Mouse (Mus musculus): ENCODE data around the gene Abca7. TPM values are rescaled to one million over a fixed set of nuclear protein-coding genes. Genes with fewer than 3 reads are reported as not detected.
"Not testable (repeated sequence)": the region's sequence is repeated elsewhere in the genome, so short reads cannot be mapped to it uniquely, and the experiment has no call there.

Abca7 gene
- total RNA-seq, 4 experiments from 2014 or later = 7.5 to 8.5 (median 8.0) TPM

DNA sequence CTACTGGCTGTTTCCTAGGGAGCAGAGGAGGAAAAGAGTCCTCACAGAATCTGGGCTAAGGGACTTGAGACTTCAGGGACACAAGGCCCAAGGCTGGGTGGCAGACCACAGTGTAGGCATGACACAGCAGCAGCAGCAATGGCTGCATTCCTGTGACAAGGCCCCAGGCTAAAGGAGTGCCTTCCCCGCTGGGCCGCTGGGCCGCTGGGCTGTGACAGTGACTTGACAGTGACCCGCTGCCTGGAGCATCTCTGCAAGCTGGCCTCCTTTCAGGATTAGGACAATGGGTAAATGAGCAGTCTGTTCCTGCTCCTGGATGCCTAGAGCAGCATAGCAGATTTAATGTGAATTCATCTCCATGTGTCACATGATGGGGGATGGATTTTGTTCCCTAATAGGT is 47.8 kb downstream of the Abca7 start:
- DNase-seq (ENCODE audit: low spot score) = no peak

DNA sequence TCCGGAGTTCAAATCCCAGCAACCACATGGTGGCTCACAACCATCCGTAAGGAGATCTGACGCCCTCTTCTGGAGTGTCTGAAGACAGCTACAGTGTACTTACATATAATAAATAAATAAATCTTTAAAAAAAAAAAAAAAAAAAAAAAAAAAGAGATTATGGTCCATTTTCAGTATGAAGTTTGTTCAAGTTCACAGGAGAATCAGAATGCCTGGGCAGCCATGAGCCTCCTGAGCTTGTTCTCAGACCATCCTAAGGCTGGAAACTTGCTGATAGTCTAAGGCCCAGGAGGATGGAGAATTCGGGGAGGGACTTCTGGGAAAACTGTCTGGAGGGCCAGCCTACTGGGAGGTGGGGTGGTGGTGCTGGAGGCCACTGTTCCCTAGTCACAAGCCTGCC is 49.1 kb downstream of the Abca7 start:
- not testable (repeated sequence) for DNase-seq (ENCODE audit: low spot score)

DNA sequence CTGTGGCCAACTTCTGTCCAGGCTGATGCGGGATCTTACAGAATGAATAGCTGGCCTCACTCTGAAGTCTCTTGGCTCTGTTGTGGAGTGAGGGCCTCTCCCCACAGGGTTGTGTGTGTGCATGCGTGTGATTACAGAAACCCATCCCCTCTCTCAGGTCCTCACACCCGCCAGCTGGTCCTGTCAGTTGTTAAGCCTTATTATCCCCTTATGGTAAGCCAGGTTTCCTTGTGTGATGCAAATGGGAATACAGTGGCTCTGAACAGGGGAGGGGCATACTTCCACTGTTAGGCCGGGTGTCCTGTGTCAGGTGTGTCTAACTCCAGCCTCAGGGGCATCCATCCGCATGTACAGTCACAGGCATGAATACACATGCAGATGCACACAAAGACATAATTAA is 49.5 kb downstream of the Abca7 start:
- no peak for DNase-seq (ENCODE audit: low spot score)

DNA sequence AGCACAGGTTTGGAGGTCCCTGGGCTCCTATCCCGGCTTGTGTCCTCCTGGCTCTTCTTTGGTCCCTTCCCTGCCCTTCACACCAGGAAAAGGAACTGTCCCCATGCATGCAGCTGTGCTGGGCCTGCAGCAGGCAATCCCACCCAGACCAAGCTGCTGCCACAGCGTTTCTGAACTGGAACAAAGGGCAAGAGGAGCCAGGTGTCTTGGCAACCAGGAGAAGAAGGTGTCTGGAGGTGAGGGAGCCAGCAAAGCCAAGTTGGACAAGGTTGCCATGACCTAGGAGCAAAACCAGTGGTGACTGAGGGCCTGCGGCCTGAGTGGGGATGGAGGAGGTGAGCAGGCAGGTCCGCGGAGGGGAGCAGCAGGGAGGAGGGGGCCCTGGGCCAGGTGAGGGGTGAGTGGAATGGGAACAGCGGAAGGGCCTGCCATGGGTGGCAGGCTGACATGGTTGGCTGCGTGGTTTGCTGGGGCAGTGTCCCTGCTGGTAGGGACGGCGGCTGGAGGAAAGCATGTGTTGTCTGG is 50.8 kb downstream of the Abca7 start, which contains the start of gene Gpx4:
Gene Gpx4, plus strand, starts transcription at position 126 of the 525 bp plus-strand sequence.
- DNase-seq (ENCODE audit: low spot score) = no peak

DNA sequence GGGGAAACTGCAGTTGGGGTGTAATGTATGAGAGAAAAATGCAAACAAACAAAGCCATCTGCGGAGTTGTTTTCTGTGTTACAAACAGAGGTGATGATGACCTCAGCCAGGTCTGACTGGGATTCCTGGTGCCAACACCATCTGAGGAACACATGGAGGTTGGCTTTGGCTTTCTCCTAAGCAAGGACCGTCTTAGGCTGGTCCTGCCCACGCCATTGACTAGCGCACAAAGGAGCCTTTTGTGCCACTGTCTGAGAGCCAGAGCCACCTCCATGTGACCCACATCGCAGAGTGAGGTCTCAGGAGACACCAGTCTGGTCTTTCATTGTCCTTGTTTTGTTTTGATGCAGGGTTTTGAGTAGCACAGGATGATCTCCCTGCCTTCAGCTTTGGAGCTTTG is 52.1 kb downstream of the Abca7 start:
- no peak for DNase-seq (ENCODE audit: low spot score)

DNA sequence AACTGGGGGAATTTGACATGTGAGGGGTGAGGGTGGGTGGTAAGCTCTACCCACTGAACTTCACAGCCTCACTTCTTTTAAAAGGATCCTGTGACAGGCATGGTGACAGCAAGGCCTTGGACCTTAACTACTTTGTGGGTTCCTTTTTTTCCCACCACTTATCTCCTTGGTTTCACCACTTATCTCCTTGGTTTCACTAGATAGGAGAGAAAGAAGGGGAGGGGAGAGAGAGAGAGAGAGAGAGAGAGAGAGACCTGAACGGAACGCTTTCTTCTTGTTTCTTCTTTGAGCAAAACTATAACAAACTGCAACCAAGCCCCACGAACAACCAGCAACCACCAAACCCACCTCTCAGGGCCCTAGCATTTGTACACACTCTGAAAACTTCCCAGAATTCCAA is 52.5 kb downstream of the Abca7 start:
- DNase-seq (ENCODE audit: low spot score) = no peak

DNA sequence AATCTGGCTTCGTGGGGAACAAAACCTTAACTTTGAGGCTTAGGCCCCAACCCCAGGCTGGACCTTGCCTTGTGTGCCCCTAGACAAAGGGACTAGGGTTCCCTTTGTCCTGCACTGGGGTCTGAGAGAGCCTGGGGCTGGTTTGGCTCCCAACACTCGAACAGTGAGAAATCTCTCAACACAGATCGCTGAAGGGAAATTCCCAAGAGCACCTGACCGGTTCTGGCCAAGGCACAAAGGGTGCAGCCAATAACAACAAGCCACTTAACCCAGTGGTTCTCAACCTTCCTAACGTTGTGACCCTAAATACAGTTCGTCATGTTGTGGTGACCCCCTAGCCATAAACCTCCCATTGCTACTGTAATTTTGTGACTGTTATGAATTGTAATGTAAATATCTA is 54.0 kb downstream of the Abca7 start:
- no peak for DNase-seq (ENCODE audit: low spot score)

DNA sequence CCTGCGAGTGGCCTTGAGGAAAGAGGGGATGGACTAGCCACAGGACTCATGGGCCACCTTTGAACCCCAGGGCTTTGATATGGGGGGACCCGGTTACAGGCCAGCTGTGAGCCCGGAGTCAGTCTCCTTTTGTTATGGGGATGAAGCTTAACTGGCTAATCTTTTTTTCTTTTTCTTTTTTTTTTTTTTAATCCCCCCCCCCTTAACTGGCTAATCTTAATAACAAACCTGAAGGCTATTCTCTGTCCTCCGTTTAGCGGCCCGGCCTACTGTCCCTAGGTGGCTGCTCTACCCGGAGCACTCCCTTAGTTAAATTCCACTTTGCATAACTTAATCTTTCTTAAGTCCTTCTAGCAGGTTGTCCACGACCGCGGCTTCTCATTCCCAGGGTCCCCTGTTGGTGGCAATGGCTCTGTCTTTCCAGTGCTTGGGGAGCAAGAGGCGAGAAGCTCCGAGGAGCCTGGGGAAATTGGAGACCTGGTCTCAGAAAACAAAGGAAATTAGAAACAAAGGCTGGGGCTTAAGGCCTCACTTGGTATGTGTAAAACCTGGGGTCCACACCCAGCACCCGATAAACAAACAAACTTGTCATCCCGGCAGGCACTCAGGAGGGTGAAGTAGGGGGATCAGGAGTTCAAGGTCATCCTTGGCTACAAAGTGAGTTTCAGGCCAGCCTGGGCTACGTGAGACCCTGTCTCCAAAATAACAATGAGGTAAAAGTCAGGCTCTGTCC is 54.8 kb downstream of the Abca7 start:
- DNase-seq (ENCODE audit: low spot score) = no peak

DNA sequence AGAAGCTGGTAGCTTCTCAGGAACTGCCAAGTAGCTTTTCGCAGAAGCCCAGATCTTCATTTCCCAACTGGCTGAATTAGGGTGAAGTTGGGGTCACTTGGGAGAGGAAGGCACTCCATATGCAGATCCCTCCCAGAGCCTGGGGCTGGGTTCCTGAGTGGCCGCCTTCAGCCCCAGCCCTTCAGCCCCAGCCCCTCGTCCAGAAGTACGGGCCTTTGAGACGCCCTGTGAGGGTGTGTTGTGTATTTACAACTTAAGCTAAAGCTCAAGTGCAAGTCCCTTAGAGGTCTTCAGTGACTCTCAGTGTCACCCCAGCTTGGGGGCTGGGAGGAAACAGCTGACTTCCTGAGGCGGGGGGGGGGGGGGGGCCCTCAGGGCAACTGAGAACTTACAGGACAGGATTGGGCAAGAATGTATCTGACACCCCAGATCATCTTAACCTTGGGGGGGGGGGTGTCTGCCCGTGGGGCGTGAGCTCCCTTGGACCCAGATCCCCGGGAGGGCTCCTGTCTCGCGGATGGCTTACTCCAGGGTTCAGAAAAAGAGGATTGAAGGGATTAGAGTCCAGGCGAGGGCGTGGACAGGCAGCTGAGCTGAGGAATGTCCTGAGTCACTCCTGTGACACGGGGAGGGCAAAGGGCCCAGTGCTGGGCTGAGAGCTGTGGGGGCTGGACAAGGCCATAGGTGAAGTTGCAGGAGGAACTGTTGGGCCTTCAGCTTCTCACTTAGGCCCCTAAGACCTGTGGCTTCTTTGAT is 55.5 kb downstream of the Abca7 start:
- DNase-seq (ENCODE audit: low spot score) = no peak

DNA sequence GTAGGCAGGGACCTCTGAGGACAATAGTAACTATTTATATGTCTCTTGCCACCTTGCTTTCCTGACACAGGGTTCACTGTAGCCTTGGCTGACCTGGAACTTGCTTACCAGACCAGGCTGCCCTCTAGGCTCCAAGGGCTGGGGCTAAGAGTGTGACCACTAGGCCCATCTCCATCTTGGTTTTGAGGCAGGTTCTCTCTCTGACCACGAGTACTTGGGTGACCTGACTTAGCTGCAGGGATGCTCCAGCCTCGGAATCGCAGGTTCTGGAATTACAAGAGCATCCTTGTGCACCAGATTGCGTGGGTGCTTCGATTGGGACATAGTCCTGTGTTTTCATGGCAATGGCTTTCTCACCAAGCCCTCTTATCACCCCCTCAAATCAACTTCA is 56.1 kb downstream of the Abca7 start:
- no peak for DNase-seq (ENCODE audit: low spot score)

DNA sequence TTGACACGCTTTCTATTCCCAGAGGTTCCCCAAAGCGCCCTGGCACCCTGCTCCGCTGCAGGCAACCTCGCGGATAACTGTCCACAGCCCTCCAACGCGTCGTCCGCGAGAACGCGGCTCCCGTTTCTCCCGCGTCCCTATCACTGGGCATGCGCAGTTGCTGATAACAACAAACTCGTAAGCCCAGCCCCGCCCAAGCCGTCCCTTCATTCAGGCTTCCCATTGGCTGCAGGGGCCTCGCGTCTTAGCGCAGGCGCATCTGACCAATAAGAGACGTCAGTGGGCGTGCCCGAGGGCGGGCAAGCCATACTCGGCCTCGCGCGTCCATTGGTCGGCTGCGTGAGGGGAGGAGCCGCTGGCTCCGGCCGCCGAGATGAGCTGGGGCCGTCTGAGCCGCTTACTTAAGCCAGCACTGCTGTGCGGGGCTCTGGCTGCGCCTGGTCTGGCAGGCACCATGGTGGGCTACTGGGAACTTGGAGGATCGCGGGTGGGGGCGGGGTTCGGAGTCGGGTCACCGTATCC is 57.0 kb downstream of the Abca7 start:
- peak; percentile 99 for DNase-seq (ENCODE audit: low spot score)

DNA sequence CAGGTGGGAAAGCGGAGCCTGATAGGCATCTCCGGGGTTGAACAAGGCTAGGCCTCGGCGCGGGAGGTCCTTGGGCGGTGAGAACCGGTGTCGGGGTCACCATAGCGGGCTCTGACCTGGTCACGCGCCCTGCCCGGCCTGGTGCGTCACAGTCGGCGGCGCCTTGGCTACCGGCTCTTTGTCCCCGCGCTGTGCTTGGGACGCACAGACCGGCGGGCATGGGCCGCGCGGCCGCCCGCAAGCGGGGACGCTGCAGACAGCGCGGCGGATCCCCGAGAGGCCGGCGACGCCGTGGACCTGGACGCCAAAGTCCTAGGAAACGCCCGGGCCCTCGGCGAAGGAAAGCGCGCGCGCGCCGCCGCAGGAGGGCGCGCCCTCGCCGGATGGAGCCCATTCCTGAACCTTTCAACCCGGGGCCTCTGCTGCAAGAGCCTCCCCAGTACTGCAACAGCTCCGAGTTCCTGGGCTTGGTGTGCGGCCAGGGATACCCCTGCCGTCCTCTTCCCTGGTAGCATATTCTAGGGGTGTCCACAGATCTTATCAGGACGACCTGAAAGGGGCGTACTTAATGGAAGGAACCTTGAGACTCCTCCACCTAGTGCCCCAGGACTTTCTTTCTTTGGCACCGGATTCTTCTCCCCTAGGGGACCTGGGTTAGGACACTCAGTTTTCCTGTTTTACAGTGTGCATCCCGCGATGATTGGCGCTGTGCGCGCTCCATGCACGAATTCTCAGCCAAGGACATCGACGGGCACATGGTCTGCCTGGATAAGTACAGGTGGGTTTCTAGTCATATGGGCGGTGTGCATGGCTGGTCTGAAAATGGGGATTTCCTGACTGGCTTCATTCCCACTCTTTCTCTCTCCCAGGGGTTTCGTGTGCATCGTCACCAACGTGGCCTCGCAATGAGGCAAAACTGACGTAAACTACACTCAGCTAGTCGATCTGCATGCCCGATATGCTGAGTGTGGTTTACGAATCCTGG is 57.8 kb downstream of the Abca7 start:
- peak; percentile 60 for DNase-seq (ENCODE audit: low spot score)

DNA sequence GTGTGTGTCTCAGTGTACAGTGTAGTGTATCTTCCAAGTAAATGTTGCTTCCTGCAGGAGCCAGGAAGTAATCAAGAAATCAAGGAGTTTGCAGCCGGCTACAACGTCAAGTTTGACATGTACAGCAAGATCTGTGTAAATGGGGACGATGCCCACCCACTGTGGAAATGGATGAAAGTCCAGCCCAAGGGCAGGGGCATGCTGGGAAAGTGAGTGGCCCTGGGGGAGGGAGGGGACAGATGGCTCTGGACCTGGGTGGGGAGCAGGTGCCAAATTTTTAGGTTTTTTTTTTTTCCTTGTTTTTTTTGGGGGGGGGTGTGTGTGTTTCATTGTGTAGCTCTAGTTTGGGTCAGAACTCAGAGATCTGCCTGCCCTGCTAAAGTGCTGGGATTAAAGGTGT is 58.6 kb downstream of the Abca7 start:
- DNase-seq (ENCODE audit: low spot score) = not testable (repeated sequence)

DNA sequence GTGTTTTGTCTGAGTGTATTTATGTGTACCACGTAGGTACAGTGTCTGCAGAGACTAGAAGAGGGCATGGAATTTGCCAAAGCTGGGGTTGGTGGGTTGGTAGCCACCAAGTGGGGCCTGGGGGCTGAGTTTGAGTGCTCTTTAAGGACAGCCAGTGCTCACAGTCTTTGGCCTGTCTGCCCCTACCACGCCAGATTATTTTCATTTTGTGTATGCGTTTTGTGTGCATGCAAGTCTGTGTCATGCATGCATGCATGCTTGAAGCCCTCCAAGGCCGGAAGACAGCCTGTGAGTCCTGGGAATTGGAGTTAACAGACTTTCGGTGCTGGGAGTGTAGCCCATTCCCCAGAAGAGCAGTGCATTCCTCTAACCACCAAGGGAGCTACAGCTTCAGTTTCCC is 59.1 kb downstream of the Abca7 start:
- no peak for DNase-seq (ENCODE audit: low spot score)

DNA sequence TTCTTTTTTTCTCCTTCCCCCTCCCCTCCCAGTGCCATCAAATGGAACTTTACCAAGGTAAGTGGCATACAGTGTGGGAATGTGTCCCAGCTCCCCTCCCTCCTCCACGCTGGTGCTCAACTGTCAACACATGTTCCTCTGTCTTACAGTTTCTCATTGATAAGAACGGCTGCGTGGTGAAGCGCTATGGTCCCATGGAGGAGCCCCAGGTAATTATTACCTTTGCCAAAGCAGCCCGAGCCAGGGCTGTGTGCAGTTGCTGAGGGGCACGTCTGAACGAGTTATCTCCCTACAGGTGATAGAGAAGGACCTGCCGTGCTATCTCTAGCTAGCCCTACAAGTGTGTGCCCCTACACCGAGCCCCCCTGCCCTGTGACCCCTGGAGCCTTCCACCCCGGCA is 59.6 kb downstream of the Abca7 start:
- no peak for DNase-seq (ENCODE audit: low spot score)

DNA sequence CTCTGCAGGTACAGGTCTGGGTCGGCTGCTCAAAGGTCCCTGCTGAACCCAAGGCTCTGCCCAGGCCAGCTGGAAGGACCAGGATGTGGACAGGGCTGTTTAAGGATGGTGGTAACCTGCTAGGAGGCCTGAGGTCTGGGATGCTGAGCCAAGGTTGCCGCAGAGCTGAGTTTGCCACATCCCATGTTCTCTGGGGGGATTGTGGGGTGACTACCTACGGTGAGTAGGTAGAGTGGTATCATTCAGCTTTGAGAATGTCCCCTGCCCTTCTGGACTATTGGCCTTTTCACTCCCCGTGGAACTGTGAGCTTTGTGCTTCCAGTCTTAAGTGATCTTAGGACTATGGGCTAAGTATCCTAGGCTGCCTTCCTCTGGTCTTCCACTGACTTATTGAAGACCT is 60.2 kb downstream of the Abca7 start:
- no peak for DNase-seq (ENCODE audit: low spot score)

DNA sequence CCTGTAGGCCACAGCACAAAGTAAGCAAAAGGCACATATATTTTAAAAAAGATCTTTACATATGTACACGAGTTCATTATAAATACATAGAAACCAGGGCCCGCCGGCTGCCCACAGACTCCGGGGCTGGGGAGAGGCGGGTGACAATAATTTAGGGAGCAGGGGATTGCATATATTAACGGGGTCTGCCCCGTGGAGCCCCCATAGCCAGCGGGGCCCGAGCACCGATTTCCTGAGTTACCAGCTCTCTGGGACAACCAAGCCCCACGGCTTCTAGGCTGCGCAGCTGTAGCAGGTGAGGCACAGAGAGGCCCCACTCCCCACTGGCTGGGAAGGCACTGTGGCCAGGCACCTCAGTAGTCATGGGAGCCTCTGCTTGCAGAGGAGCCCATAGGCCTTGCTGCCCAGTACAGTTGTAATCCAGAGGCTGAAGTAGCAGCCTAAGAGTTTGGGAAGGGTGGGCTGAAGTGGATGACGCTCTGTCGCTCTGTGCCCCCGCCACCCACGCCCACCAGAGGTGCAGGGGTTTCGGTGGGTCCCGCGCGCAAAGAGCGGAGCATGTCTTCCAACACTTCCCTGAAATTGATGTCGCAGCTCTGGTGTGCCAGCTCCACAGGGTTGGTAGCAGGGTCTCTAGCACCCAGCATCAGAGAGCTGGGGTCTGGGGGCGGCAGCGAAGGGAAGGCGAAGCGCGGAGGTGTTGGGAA is 60.8 kb downstream of the Abca7 start:
- no peak for DNase-seq (ENCODE audit: low spot score)

DNA sequence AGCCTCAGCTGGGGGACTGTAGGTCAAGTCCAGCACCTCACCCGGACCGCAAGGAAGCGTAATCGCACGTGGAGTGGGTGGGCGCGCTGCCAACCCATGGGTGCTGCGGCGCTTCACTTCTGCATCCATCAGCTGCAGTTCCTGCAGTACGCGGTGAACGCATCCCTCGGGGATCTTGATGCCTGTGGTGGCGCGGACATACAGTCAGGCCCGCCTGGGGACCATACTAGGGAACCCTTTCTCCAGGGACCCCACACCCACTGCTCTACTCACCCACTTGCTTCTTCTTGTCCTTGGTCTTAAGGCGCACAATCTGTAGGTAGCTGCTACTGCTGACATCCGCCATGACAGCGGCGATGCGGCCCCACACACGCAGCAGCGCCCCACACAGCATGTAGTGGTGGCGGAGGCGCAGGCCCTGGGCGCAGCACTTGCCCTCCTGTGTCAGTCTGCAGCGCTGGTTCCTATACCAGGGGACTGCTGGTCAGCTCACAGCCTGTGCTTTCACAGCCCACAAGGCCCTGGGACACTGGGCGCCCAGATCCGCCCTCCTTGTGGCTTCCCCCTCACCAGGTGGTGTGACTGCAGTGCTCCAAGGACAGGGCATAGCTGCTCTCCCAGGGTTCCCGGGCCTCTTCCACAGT is 61.5 kb downstream of the Abca7 start:
- no peak for DNase-seq (ENCODE audit: low spot score)

DNA sequence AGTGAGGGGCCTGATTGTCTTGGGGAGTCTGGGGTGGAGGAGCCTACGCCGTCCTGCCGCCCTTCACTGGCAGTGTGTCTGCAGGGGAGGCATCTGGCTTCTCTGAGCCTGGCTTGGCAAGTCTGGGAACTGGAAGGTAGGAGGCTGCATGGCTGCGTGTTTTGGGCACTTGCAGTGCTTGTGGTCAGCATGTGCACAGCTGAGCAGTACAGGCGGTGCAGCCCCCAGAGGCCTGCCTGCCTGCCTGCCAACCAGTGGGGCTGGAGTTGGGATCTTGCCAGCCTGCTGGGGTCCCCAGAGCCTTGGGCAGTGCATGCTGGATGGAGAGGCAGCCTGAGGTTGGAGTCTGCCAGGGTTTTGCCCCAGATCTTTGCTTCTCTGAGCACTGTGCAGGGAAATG is 66.8 kb downstream of the Abca7 start:
- DNase-seq (ENCODE audit: low spot score) = no peak

DNA sequence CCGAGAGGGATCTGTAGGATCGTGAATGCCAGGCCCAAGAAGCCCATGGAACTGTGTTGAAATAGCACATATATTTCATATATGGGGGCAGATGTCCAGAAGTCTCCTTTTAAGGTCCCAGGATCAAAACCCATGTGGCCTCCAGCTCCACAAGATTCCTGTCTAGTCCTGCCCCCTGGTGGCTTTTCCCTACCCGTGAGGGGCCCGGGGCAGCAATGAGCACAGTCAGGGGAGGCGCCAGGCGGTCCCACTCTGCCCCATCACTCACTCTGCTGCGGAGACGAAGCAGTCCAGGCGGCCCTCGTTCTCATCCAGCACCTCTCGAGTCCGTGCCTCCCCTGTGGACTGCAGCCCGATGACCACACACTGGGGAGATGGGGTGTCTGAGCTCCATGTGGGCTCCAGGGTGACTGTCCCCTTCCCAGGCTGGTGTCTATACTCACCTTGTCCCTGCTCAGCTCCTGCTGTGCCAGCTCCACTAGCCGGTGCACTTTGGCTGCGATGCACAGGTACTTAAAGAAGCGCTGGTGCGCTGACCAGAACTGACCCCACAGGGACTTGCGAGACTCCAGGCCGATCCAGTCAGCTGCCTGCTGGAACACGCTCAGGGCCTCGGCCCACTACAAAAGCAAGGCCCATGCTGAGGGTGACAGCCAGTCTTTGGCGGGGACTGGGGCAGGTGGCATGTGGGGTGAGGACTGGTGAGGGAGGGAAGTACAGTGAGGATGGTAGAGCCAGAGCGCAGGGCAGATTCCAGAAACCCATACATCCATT is 67.8 kb downstream of the Abca7 start:
- no peak for DNase-seq (ENCODE audit: low spot score)
